Mouse (Mus musculus): ENCODE measurements around the gene Mcpt4. TPM values are rescaled to one million over a fixed set of nuclear protein-coding genes. Genes with fewer than 3 reads are reported as not detected.
"Not testable (repeated sequence)": the region's sequence is repeated elsewhere in the genome, so short reads cannot be mapped to it uniquely, and the experiment has no call there.

Mcpt4 gene
- under 1 TPM in 1 of 2 experiments, not detected in 1; 0.35 TPM for total RNA-seq (2021)

DNA sequence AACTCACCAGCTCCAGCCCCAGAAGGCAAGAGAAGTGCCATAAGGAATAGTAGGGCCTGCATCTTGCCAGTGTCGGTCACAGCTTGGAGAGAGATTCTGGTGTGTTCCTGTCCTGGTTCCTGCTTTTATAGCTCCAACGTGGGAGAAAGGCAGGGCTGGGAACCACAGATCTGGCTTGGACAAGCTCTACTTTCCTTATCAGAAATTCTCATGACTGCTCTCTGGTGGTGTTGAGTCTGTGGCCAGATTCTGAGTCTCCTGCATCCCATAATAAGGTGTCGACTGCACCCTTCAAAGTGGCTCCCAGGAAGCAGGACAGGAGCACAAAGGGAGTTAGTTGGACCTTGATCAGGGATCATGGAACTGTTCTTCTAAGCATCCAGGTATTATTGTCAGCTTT, at the start of gene Mcpt4:
Gene Mcpt4 (minus strand): TSS at position 101 of the 400 bp plus-strand sequence.
- not testable (repeated sequence) for DNase-seq

- DNase-seq: no peak
Observed at GRCm38 (mm10) chr14:56105447-56106180, 43.5 kb upstream of the Mcpt4 start.

GRCm38 (mm10) chr14:56105016-56105415, 42.9 kb upstream of the Mcpt4 start:
- no peak for DNase-seq

DNA sequence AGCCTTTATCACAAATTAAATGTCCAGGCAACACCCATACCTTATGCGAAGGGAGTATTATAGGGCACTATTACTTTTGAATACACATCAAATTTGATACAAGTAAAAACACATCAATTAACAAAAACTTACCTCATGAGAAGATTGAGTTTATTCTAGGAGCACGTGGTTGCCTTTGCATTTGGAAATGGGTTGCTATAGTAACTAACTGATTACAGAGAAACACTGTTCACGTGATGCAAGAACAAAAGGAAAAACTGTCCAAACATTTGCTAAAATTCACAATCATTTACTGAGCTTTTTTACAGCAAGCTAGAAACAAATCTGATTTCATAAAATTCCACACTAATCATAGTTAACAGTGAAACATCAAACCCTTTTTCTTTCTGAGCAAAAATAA, 41.3 kb upstream of the Mcpt4 start:
- DNase-seq: no peak

DNA sequence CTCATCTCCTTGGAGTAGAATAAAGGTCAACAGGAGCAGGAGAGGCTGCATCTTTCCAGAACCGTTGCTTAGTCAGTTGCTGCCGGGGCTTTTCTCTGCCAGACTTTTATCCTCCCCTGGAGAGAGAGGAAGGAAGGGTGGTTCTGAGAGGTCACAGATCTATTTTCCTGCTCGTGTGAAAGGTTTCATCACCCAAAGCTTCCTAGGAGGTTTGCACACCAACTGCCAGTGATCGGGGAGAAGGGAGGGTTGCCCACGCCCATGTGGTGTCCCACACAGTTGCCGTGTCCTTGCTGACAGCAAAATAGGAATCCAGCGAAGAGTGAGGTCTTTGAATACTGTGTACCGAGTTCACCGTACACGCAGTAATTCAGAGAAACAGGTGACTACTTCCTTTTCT, 40.3 kb upstream of the Mcpt4 start, which contains the start of gene Ctsg:
Gene Ctsg (minus strand): TSS at position 189 of the 400 bp plus-strand sequence.
- no peak for DNase-seq

DNA sequence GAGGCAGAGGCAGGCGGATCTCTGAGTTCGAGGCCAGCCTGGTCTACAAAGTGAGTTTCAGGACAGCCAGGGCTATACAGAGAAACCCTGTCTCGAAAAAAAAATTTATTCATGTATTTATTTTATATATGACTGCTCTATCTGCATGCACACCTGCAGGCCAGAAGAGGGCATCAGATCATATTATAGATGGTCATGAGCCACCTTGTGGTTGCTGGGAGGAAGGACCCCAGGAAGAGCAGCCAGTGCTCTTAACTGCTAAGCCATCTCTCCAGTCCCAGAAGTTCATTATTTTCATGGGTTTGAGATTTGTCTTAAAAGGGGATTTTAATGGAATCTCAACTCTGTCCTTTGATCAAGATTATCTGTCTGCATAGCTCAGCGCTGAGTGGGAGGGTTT, 36.8 kb upstream of the Mcpt4 start:
- DNase-seq: no peak

- DNase-seq: no peak
Observed at GRCm38 (mm10) chr14:56097597-56097996, 35.5 kb upstream of the Mcpt4 start.

DNA sequence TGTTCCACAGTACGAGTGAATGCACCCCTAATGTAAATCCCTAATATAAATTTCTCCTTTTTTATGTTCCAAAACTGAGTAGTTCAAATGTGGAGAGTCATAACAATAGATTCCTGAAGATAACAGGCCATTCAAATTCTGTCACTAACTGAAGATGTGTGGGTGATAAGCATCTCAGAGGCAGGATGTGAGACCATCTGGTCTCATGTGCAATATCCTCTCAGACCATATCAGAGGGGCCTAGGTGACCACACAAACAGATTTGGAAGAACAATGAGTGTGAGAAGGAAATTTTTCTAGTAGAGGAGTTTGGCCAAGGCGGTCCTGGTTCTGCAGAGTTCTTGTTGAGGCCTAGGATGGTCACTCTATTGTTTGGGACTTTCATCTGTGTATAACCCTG, 31.2 kb upstream of the Mcpt4 start:
- no peak for DNase-seq

- DNase-seq: no peak
Observed at GRCm38 (mm10) chr14:56086711-56087110, 24.6 kb upstream of the Mcpt4 start.

GRCm38 (mm10) chr14:56085167-56085566, 23.1 kb upstream of the Mcpt4 start, which contains the start of gene Mcpt8:
TSS of gene Mcpt8 (minus strand) at chr14:56085273.
- no peak for DNase-seq

- no peak for DNase-seq
Observed at GRCm38 (mm10) chr14:56082016-56082415, 19.9 kb upstream of the Mcpt4 start.

- DNase-seq: no peak
Observed at GRCm38 (mm10) chr14:56057722-56058121, 4.4 kb downstream of the Mcpt4 start.

- DNase-seq: no peak
Observed at GRCm38 (mm10) chr14:56055408-56055807, 6.7 kb downstream of the Mcpt4 start.

GRCm38 (mm10) chr14:56041792-56042191, 20.3 kb downstream of the Mcpt4 start, which contains the start of gene Mcpt2:
TSS of gene Mcpt2 (plus strand) at chr14:56042041.
- not testable (repeated sequence) for DNase-seq

GRCm38 (mm10) chr14:56034433-56034832, 27.7 kb downstream of the Mcpt4 start:
- no peak for DNase-seq

- not testable (repeated sequence) for DNase-seq
Observed at GRCm38 (mm10) chr14:56030395-56030794, 31.7 kb downstream of the Mcpt4 start, which contains the start of gene Mcpt9. TSS of gene Mcpt9 (minus strand) at chr14:56030495.

DNA sequence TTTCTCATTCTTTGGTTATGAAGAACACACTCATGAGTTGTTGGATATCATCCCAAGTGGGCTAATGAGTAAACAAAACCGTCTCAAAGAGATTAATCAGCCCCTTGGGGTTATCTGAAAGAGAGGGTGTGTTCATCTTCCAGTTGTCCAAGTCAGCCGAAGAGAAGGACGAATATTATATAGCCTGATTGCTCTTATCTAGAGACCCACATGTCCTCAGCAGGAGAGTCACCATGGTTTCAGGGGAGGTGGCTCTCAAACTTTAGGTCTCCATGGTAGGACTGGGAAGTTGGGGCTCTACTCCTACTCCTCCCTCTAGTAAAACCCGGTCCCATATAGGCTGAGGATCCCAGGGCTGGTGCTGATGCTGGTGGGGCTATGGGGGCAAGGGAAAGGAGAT, 40.8 kb downstream of the Mcpt4 start:
- not testable (repeated sequence) for DNase-seq

DNA sequence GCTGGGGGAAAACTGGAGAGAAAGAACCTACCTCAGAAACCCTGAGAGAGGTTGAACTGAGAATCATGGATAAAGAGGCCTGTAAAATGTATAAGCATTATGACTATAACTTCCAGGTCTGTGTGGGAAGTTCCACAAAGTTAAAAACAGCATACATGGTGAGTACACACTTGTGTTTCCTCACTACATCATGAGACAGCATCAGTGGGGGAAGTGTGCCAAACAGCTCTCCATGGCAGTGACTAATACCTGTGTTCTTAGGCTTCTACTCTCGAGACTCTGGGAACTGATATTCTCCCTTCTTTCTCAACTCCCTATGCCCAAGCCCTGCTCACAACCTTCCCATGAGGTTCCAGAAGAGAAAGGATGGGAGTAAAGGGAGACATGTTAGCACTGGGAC, 42.7 kb downstream of the Mcpt4 start:
- DNase-seq: no peak

- DNase-seq: not testable (repeated sequence)
Observed at GRCm38 (mm10) chr14:56017671-56018070, 44.4 kb downstream of the Mcpt4 start, which contains the start of gene Mcpt1. TSS of gene Mcpt1 (plus strand) at chr14:56017971.

DNA sequence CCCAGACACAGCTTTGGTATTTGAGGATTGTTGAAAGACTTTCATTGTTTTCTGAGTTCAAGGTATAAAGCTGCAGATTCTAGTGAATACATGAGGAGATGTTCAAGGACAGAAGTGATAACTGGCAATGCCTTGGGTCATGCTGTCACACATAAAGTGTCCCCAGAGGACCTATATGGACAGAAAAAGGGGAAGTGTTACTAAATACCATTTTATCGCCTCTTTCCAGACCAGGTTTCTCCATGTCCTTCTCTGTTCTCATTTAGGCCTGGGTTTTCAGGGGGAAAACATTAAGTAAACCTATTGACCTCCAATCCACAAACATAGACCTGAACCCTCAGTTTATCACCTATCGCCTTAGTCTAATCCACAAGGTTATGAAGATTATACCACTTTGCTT, 48.2 kb downstream of the Mcpt4 start:
- no peak for DNase-seq

- DNase-seq: no peak
Observed at GRCm38 (mm10) chr14:56013147-56013546, 49.0 kb downstream of the Mcpt4 start.

Measured in layer of hippocampus, postnatal 36 days (tissue).